Mouse (Mus musculus) hindbrain, embryonic 15.5 days (tissue): ENCODE measurements at regions not wholly inside any gene's neighbourhood (a gene's known extent, or its start where the extent isn't known, plus 50 kb on each side); places are given as distances from the start of the nearest gene placed in this dataset.

Experiments
- ATAC-seq: fragments of 200-750 bp; cut with Nextera tagmentation; 2 replicates; pipeline ENCODE4 v1.8.0; 2017; ENCODE audit warnings: low read depth, moderate number of reproducible peaks, moderate TSS enrichment; ENCODE audit not compliant: low FRiP score
- H3K27ac ChIP-seq: fragments of 300-500 bp; sonication (generic); replicated peaks from 2 replicates; pipeline ENCODE4 v1.5.1; 2015; ENCODE audit warnings: mild to moderate bottlenecking, inconsistent platforms
- H3K27me3 ChIP-seq: fragments of 300-500 bp; sonication (generic); 2 replicates; pipeline ENCODE4 v1.6.1; 2015; ENCODE audit warnings: control low read depth, inconsistent platforms
- H3K36me3 ChIP-seq: fragments of 300-500 bp; sonication (generic); 2 replicates; pipeline ENCODE4 v1.6.1; 2015; ENCODE audit warnings: control low read depth, inconsistent platforms
- H3K4me1 ChIP-seq: fragments of 300-500 bp; sonication (generic); replicated peaks from 2 replicates; pipeline ENCODE4 v1.6.1; 2015; ENCODE audit warnings: control low read depth, inconsistent platforms
- H3K4me2 ChIP-seq: fragments of 300-500 bp; sonication (generic); 2 replicates; pipeline ENCODE4 v1.6.1; 2015; ENCODE audit warnings: moderate library complexity, mild to moderate bottlenecking, inconsistent platforms
- H3K4me3 ChIP-seq: fragments of 300-500 bp; sonication (generic); 2 replicates; pipeline ENCODE4 v1.5.1; 2015; ENCODE audit warnings: mild to moderate bottlenecking, inconsistent platforms
- H3K9ac ChIP-seq: fragments of 300-500 bp; sonication (generic); 2 replicates; pipeline ENCODE4 v1.6.1; 2015; ENCODE audit warnings: inconsistent platforms
- H3K9me3 ChIP-seq: fragments of 300-500 bp; sonication (generic); 2 replicates; pipeline ENCODE4 v1.6.1; 2016; ENCODE audit warnings: control low read depth, inconsistent platforms
- WGBS: fragments of 180-500 bp; shearing (Covaris S2); methylation state at CpG from one replicate; pipeline ENCODE4 v1.1.7; 2015; 5-methylcytosine and 5-hydroxymethylcytosine counted together

GRCm38 (mm10) chr6:94841881-94842280 lies 141.9 kb upstream of the Lrig1 start:
- H3K27ac ChIP-seq = no peak overlapping the region
- H3K9ac ChIP-seq = no peak overlapping the region
- no peaks in the 10 kb centered on the region for H3K4me1 ChIP-seq
- 56% methylated on average over 5 of the region's 5 CpGs for WGBS
- H3K4me3 ChIP-seq = no peak overlapping the region
- no peaks in the 10 kb centered on the region for H3K36me3 ChIP-seq
- H3K4me2 ChIP-seq = no peak overlapping the region
- H3K9me3 ChIP-seq = no peaks in the 10 kb centered on the region
- no peaks in the 10 kb centered on the region for H3K27me3 ChIP-seq
- no peak for ATAC-seq

GRCm38 (mm10) chr6:94835742-94836141 lies 135.8 kb upstream of the Lrig1 start:
- Histone ChIP-seq H3K4me1 (peaks cover 4% of the 10 kb centered on the region; the same call in 1 of the 2 replicates), H3K27ac (no peak overlapping the region), H3K4me3 (no peak overlapping the region), H3K9me3 (no peaks in the 10 kb centered on the region), H3K9ac (no peak overlapping the region), H3K27me3 (no peaks in the 10 kb centered on the region), H3K4me2 (no peak overlapping the region), H3K36me3 (no peaks in the 10 kb centered on the region)
- WGBS = 40% methylated on average over 2 of the region's 2 CpGs
- ATAC-seq = no peak

GRCm38 (mm10) chr6:94834551-94834950 lies 134.6 kb upstream of the Lrig1 start:
- Histone ChIP-seq H3K36me3 (no peaks in the 10 kb centered on the region), H3K9ac (no peak overlapping the region), H3K9me3 (no peaks in the 10 kb centered on the region), H3K4me3 (no peak overlapping the region), H3K4me1 (peaks cover 4% of the 10 kb centered on the region; the same call in 1 of the 2 replicates), H3K27ac (no peak overlapping the region), H3K27me3 (no peaks in the 10 kb centered on the region), H3K4me2 (no peak overlapping the region)
- ATAC-seq = no peak
- WGBS = 21% methylated on average over 1 of the region's 1 CpGs

- Histone ChIP-seq H3K27ac (no peak overlapping the region), H3K27me3 (no peaks in the 10 kb centered on the region), H3K4me3 (no peak overlapping the region), H3K9ac (no peak overlapping the region), H3K36me3 (no peaks in the 10 kb centered on the region), H3K4me2 (no peak overlapping the region), H3K4me1 (peaks cover 2% of the 10 kb centered on the region; the same call in 1 of the 2 replicates), H3K9me3 (no peaks in the 10 kb centered on the region)
- no peak for ATAC-seq
- 83% methylated on average over 8 of the region's 8 CpGs for WGBS
Measured at GRCm38 (mm10) chr6:94830801-94831200, 130.8 kb upstream of the Lrig1 start.

GRCm38 (mm10) chr6:94829246-94829645 lies 129.3 kb upstream of the Lrig1 start:
- 94% methylated on average over 5 of the region's 5 CpGs for WGBS
- Histone ChIP-seq H3K9ac (no peak overlapping the region), H3K9me3 (no peaks in the 10 kb centered on the region), H3K27me3 (no peaks in the 10 kb centered on the region), H3K4me1 (no peaks in the 10 kb centered on the region), H3K36me3 (no peaks in the 10 kb centered on the region), H3K4me2 (no peak overlapping the region), H3K4me3 (no peak overlapping the region), H3K27ac (no peak overlapping the region)
- ATAC-seq = no peak

DNA sequence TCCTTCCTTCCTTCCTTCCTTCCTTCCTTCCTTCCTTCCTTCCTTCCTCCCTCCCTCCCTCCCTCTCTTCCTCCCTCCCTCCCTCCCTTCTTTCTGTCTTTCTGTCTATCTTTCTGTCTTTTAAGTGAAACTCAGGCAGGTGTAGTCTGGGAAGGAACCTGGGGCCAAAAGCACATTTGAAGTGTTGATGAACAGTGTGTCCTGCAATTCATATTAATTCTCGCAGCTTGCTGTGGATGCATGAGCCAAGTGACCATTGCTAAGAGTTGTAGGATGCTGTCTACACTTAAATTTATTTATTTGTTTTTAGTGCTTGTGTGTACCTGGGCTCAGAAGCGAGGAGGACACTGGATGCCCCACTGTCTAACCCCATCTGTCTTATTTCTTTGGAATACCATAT lies 126.7 kb upstream of the Lrig1 start:
- Histone ChIP-seq H3K9ac (no peak overlapping the region), H3K36me3 (no peaks in the 10 kb centered on the region), H3K27ac (no peak overlapping the region), H3K4me1 (no peaks in the 10 kb centered on the region), H3K27me3 (no peaks in the 10 kb centered on the region), H3K9me3 (no peaks in the 10 kb centered on the region), H3K4me3 (no peak overlapping the region), H3K4me2 (no peak overlapping the region)
- WGBS = 71% methylated on average over 2 of the region's 2 CpGs
- ATAC-seq = no peak

DNA sequence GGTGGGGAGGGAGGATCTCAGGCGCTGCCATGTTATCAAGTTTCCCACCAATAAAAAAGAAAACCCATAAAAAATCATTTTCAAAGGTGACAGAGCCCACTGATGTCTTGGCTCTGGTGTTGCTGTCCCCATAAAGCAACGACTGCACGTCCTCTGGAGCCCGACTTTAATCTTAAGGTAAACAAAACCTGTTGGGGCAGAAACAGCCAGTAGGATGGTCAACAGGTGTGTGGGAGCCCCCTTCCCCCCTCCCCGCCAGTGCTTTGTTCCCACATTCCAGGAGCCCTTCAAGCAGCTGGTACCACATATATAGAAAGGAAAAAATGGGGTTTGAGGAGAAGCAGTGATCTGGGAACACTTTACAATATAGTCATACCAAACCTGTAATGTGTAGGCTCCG lies 118.3 kb upstream of the Lrig1 start:
- H3K4me1 ChIP-seq = 0 out of 2 replicates have a peak, but pooled peaks cover 4% of the 10 kb centered on the region
- no peaks in the 10 kb centered on the region for H3K36me3 ChIP-seq
- H3K27ac ChIP-seq = no peak overlapping the region
- no peak overlapping the region for H3K9ac ChIP-seq
- H3K4me3 ChIP-seq = no peak overlapping the region
- ATAC-seq = no peak
- no peaks in the 10 kb centered on the region for H3K27me3 ChIP-seq
- H3K9me3 ChIP-seq = no peaks in the 10 kb centered on the region
- no peak overlapping the region for H3K4me2 ChIP-seq
- 68% methylated on average over 6 of the region's 6 CpGs for whole genome bisulfite sequencing

GRCm38 (mm10) chr6:94816161-94816560 lies 116.2 kb upstream of the Lrig1 start:
- no peak overlapping the region for H3K9ac ChIP-seq
- 67% methylated on average over 5 of the region's 5 CpGs for WGBS
- H3K4me1 ChIP-seq = 0 out of 2 replicates have a peak, but pooled peaks cover 4% of the 10 kb centered on the region
- no peak overlapping the region for H3K4me3 ChIP-seq
- H3K36me3 ChIP-seq = no peaks in the 10 kb centered on the region
- no peaks in the 10 kb centered on the region for H3K27me3 ChIP-seq
- H3K4me2 ChIP-seq = no peak overlapping the region
- H3K9me3 ChIP-seq = no peaks in the 10 kb centered on the region
- no peak for ATAC-seq
- no peak overlapping the region for H3K27ac ChIP-seq

- no peaks in the 10 kb centered on the region for H3K9me3 ChIP-seq
- ATAC-seq = no peak
- 0 out of 2 replicates have a peak, but pooled peaks cover 4% of the 10 kb centered on the region for H3K4me1 ChIP-seq
Measured at GRCm38 (mm10) chr6:94814711-94815110, 114.8 kb upstream of the Lrig1 start.

GRCm38 (mm10) chr6:94813481-94814148 lies 113.7 kb upstream of the Lrig1 start:
- Histone ChIP-seq H3K27ac (no peak overlapping the region), H3K27me3 (no peaks in the 10 kb centered on the region), H3K4me1 (0 out of 2 replicates have a peak, but pooled peaks cover 4% of the 10 kb centered on the region), H3K4me2 (no peak overlapping the region), H3K9ac (no peak overlapping the region), H3K4me3 (no peak overlapping the region), H3K36me3 (no peaks in the 10 kb centered on the region), H3K9me3 (no peaks in the 10 kb centered on the region)
- 56% methylated on average over 7 of the region's 7 CpGs for WGBS
- no peak for ATAC-seq

More at GRCm38 (mm10) chr6:94814711-94815110, 114.8 kb upstream of the Lrig1 start:
- no peak overlapping the region for H3K4me3 ChIP-seq
- no peak overlapping the region for H3K4me2 ChIP-seq
- no peaks in the 10 kb centered on the region for H3K27me3 ChIP-seq
- H3K27ac ChIP-seq = no peak overlapping the region
- H3K9ac ChIP-seq = no peak overlapping the region
- no peaks in the 10 kb centered on the region for H3K36me3 ChIP-seq
- 50% methylated on average over 3 of the region's 3 CpGs for WGBS

DNA sequence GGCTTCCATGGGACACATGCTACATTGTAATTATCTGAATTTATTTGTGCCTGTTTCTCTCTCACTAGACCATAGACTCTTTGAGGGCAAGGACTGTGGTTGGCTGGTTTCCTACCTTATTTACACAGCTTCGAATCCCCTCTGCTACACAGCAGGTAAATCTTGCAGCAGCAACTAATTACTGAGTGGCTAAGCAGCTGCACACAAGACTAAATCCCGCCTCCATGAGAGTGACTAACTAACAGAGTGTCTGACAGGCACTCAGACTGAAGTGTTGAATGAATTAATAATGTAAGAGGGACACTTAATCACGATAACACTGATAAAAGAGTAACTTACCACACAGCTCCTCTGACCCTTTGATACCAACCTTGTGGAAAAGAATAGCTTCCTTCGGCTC lies 111.9 kb upstream of the Lrig1 start:
- Histone ChIP-seq H3K4me3 (no peak overlapping the region), H3K4me1 (0 out of 2 replicates have a peak, but pooled peaks cover 4% of the 10 kb centered on the region), H3K36me3 (no peaks in the 10 kb centered on the region), H3K9ac (no peak overlapping the region), H3K4me2 (no peak overlapping the region), H3K27me3 (no peaks in the 10 kb centered on the region), H3K27ac (no peak overlapping the region), H3K9me3 (no peaks in the 10 kb centered on the region)
- ATAC-seq = no peak
- 21% methylated on average over 4 of the region's 4 CpGs for whole genome bisulfite sequencing

- no peaks in the 10 kb centered on the region for H3K4me1 ChIP-seq
- no peak overlapping the region for H3K27ac ChIP-seq
- H3K27me3 ChIP-seq = no peaks in the 10 kb centered on the region
- WGBS = 74% methylated on average over 6 of the region's 6 CpGs
- ATAC-seq = no peak
- no peak overlapping the region for H3K4me3 ChIP-seq
- H3K9me3 ChIP-seq = no peaks in the 10 kb centered on the region
- H3K36me3 ChIP-seq = no peaks in the 10 kb centered on the region
- no peak overlapping the region for H3K9ac ChIP-seq
- H3K4me2 ChIP-seq = no peak overlapping the region
Measured at GRCm38 (mm10) chr6:94807216-94807615, 107.3 kb upstream of the Lrig1 start.
